Mouse (Mus musculus) testis, adult 2 months (tissue): Measurements from ENCODE around the gene Heyl.

Experiments
- CTCF ChIP-seq: fragments of 200-500 bp; IDR thresholded peaks from 2 replicates; pipeline ENCODE4 v1.5.1; 2012; ENCODE audit warnings: low read depth, mild to moderate bottlenecking, inconsistent platforms, low read length, moderate library complexity; ENCODE audit not compliant: control insufficient read depth, insufficient read depth, insufficient replicate concordance
- POLR2A ChIP-seq: fragments of 200-500 bp; IDR thresholded peaks from 2 replicates; pipeline ENCODE4 v1.6.1; 2012; ENCODE audit warnings: low read depth, mild to moderate bottlenecking, inconsistent platforms, low read length, moderate library complexity; ENCODE audit not compliant: control insufficient read depth

DNA sequence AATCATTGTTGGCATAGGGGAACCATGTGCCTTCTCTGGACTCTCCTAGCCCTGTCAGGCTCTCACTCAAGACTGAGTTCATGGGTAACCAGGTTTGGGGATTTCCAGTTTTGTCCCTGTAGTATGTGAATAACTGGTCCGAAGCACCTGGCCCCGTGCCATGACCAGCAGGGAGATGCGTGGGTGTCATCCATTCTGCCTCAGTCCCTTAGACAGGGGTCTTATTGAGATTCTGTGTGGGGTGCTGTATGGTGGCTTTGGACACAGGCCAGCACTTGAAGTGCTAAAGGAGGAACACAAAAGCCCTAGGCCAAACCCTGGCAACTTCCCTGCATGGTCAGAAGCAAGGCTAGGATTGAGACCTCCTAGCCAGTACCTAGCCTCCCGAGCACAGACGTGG, 18.9 kb downstream of the Heyl start:
- TF ChIP-seq POLR2A (no peak), CTCF (no peak)
